Mouse (Mus musculus) neural tube, embryonic 14.5 days (tissue): Measurements from ENCODE around the gene Pck2. TPM values are rescaled to one million over a fixed set of nuclear protein-coding genes. Genes with fewer than 3 reads are reported as not detected.

Experiments
- ATAC-seq: fragments of 200-750 bp; cut with Nextera tagmentation; 2 replicates; pipeline ENCODE4 v1.8.0; 2017; ENCODE audit warnings: low read depth, mild to moderate bottlenecking, moderate TSS enrichment, moderate library complexity
- H3K27ac ChIP-seq: fragments of 300-500 bp; sonication (generic); 2 replicates; pipeline ENCODE4 v1.5.1; 2014; ENCODE audit warnings: low read depth, mild to moderate bottlenecking, control low read depth, low read length, moderate library complexity, mixed read lengths
- H3K27me3 ChIP-seq: fragments of 300-500 bp; sonication (generic); 2 replicates; pipeline ENCODE4 v1.6.1; 2014; ENCODE audit warnings: low read length; ENCODE audit not compliant: control insufficient read depth, insufficient read depth
- H3K36me3 ChIP-seq: fragments of 300-500 bp; sonication (generic); 2 replicates; pipeline ENCODE4 v1.6.1; 2014; ENCODE audit warnings: low read length, mixed read lengths; ENCODE audit not compliant: control insufficient read depth, insufficient read depth
- H3K4me1 ChIP-seq: fragments of 300-500 bp; sonication (generic); 2 replicates; pipeline ENCODE4 v1.6.1; 2014; ENCODE audit warnings: low read length; ENCODE audit not compliant: control insufficient read depth, insufficient read depth
- H3K4me2 ChIP-seq: fragments of 300-500 bp; sonication (generic); 2 replicates; pipeline ENCODE4 v1.6.1; 2014; ENCODE audit warnings: mild to moderate bottlenecking, low read depth, low read length, control low read depth
- H3K4me3 ChIP-seq: fragments of 300-500 bp; sonication (generic); 2 replicates; pipeline ENCODE4 v1.5.1; 2014; ENCODE audit warnings: low read depth, low read length, control low read depth, mixed read lengths
- H3K9ac ChIP-seq: fragments of 300-500 bp; sonication (generic); replicated peaks from 2 replicates; pipeline ENCODE4 v1.6.1; 2014; ENCODE audit warnings: low read depth, mild to moderate bottlenecking, control low read depth, low read length, mixed read lengths
- H3K9me3 ChIP-seq: fragments of 300-500 bp; sonication (generic); 2 replicates; pipeline ENCODE4 v1.6.1; 2016; ENCODE audit warnings: low read length; ENCODE audit not compliant: control insufficient read depth
- WGBS: fragments of 180-500 bp; shearing (Covaris S2); extraction: QIAGEN DNeasy Blood & Tissue Kit; methylation state at CpG from one replicate; pipeline ENCODE4 v1.1.7; 2014; 5-methylcytosine and 5-hydroxymethylcytosine counted together
- polyA plus RNA-seq: library from polyadenylated mRNA; unstranded; fragments of >200 nt; fragmentation: Nextera tagmentation; extraction: Ambion mirVana; gene quantifications from 2 replicates; pipeline ENCODE4 v1.2.1, GENCODE M21; 2014

Gene Pck2
- polyA plus RNA-seq, 1 experiment from 2014 or later: 19.5 TPM

DNA sequence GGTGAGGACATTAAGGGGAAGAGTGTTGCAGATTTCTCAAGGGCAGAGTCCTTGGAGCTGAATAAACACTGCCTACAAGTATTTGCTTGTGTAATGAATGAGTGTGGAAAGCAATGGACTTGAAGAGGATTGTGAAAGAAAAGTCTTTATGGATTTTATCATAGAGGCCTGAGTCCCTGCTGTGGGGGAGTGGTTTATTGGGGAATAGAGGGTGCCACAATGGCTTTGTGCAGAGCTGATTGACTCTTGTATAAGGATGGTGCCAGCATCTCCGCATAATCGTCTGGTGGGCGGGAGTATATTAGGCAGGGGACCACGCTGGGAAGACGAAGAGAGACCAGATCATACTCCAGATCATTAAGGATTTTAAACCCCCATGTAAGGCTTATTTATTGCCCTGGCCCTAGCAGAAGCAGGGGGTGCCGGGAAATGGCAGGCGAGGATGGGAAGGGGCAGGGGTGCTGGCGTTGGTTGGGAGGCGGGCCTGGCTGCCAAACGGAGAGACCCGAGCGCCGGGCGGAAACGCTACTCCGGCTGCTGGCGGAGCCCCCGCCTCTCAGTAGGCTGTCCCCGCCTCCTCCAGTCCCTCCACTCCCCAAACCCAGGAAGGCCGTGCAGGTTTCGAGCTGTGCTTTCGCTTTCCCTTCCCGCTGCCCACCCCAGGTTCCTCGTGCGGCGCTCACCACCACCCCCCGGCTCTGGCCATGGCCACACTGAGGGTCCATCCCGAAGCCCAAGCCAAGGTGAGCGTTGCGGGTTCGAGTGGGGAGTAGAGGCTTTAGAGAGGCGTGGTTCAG, 38.0 kb downstream of the Pck2 start, which contains the start of gene Psme1:
Gene Psme1 (plus strand): TSS at position 253 of the 797 bp plus-strand sequence.
- Histone ChIP-seq H3K27ac (peak within 1 kb of the TSS; percentile 91), H3K4me1 (peaks cover 3% of the 10 kb centered on the region; the same call in 1 of the 2 replicates), H3K36me3 (peaks cover 7% of the 10 kb centered on the region; the same call in 1 of the 2 replicates), H3K9ac (peak within 1 kb of the TSS; percentile 86), H3K4me2 (peak within 1 kb of the TSS; percentile 87), H3K4me3 (peak within 1 kb of the TSS; percentile 54), H3K27me3 (no peaks in the 10 kb centered on the region), H3K9me3 (no peaks in the 10 kb centered on the region)
- 0% methylated on average over 21 of the region's 32 CpGs for WGBS
- peak; percentile 94 for ATAC-seq

DNA sequence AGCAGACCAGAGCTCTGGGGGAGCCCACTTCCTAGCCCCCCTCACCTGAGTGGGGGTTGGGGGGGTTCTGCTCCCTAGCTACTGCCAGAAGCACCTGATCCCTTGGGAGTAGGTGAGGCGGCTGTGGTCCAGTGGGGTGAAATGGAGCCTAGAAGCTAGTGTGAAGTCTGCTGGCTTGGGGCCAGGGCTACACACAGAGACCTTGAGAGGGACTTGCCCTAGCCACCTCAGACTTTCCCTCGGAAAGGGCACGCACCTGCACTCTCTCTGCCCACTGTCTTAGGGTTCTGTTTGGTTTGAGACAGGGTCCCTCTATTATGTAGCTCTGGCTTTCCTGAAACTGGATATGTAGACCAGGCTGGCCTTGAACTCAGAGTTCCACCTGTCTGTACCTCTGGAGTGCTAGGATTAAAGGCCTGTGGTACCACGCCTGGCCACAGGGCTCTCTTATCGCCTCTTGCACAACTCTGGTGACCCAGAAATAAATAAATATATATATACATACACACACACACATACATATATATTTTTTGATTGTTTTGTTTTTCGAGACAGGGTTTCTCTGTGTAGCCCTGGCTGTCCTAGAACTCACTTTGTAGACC, 38.7 kb downstream of the Pck2 start:
- ATAC-seq: no peak; the same call in 1 of the 2 replicates

GRCm38 (mm10) chr14:55579511-55580496, 39.7 kb downstream of the Pck2 start:
- Histone ChIP-seq H3K4me3 (no peak overlapping the region), H3K27me3 (no peaks in the 10 kb centered on the region), H3K36me3 (peaks cover 7% of the 10 kb centered on the region; the same call in 1 of the 2 replicates), H3K9me3 (no peaks in the 10 kb centered on the region), H3K4me1 (peaks cover 8% of the 10 kb centered on the region; the same call in 1 of the 2 replicates), H3K4me2 (no peak overlapping the region), H3K27ac (no peak overlapping the region), H3K9ac (no peak overlapping the region)
- no peak for ATAC-seq
- WGBS: 89% methylated on average over 23 of the region's 23 CpGs

More for the DNA sequence above, 38.7 kb downstream of the Pck2 start:
- peak overlapping the region; percentile 86 for H3K9ac ChIP-seq
- no peaks in the 10 kb centered on the region for H3K9me3 ChIP-seq
- WGBS: 35% methylated on average over 6 of the region's 6 CpGs
- H3K27me3 ChIP-seq: no peaks in the 10 kb centered on the region
- H3K4me2 ChIP-seq: peak overlapping the region; percentile 87
- H3K36me3 ChIP-seq: peaks cover 7% of the 10 kb centered on the region; the same call in 1 of the 2 replicates
- H3K4me3 ChIP-seq: peak overlapping the region; percentile 54
- peak overlapping the region; percentile 91 for H3K27ac ChIP-seq
- peaks cover 3% of the 10 kb centered on the region; the same call in 1 of the 2 replicates for H3K4me1 ChIP-seq

DNA sequence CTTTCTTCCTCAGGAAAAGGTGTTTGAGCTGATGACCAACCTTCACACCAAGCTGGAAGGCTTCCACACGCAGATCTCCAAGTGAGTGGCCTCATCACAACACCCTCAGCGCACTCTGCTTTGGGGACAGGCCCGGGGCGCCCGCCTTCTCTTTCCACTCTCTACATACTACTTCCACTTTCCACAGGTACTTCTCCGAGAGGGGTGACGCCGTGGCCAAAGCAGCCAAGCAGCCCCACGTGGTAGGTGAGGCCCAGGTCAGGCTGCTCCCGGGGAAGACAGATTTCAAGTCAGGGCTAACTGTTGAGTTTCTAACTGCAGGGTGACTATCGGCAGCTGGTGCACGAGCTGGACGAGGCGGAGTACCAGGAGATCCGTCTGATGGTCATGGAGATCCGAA, 40.7 kb downstream of the Pck2 start:
- no peak for ATAC-seq
- H3K36me3 ChIP-seq: peaks cover 7% of the 10 kb centered on the region; the same call in 1 of the 2 replicates
- H3K4me3 ChIP-seq: no peak overlapping the region
- 95% methylated on average over 16 of the region's 16 CpGs for WGBS
- H3K9ac ChIP-seq: no peak overlapping the region
- H3K27ac ChIP-seq: no peak overlapping the region
- H3K4me1 ChIP-seq: peaks cover 8% of the 10 kb centered on the region; the same call in 1 of the 2 replicates
- H3K27me3 ChIP-seq: no peaks in the 10 kb centered on the region
- no peaks in the 10 kb centered on the region for H3K9me3 ChIP-seq
- no peak overlapping the region for H3K4me2 ChIP-seq

GRCm38 (mm10) chr14:55581981-55582681, 42.1 kb downstream of the Pck2 start:
- Histone ChIP-seq H3K27me3 (no peaks in the 10 kb centered on the region), H3K9me3 (no peaks in the 10 kb centered on the region), H3K4me3 (no peak overlapping the region), H3K9ac (no peak overlapping the region), H3K27ac (no peak overlapping the region), H3K36me3 (peaks cover 7% of the 10 kb centered on the region; the same call in 1 of the 2 replicates), H3K4me1 (peaks cover 8% of the 10 kb centered on the region; the same call in 1 of the 2 replicates), H3K4me2 (no peak overlapping the region)
- 78% methylated on average over 9 of the region's 9 CpGs for WGBS
- ATAC-seq: no peak

DNA sequence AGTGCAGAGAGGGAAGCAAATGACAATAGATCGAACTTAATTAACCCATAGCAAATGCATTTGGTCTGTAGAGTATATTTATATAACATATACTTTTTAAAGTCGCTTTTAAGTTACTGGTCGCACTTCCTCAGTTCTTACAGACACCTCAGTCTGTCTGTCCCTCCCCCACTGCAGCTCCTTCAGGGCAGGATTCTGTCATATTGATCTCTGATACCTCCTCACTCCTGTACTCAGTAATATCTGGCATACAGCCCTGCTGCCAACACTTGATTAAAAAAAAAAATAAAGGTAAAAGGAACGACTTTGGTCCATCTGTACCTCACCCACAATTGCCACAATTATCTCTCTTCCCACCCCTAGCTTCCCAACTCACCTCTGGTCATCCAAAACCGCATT, 44.2 kb downstream of the Pck2 start:
- Histone ChIP-seq H3K9ac (peak overlapping the region; percentile 63; the same call in 1 of the 2 replicates), H3K27me3 (no peaks in the 10 kb centered on the region), H3K36me3 (peaks cover 7% of the 10 kb centered on the region), H3K4me1 (0 out of 2 replicates have a peak, but pooled peaks cover 5% of the 10 kb centered on the region), H3K4me2 (peak overlapping the region; percentile 61), H3K4me3 (peak overlapping the region; percentile 41), H3K9me3 (no peaks in the 10 kb centered on the region), H3K27ac (no peak overlapping the region)
- WGBS: 40% methylated on average over 5 of the region's 5 CpGs
- no peak for ATAC-seq

GRCm38 (mm10) chr14:55584702-55585565, 44.9 kb downstream of the Pck2 start, which contains the start of gene Emc9:
Gene Emc9 (minus strand): TSS chr14:55585302.
- Histone ChIP-seq H3K27me3 (no peaks in the 10 kb centered on the region), H3K4me3 (peak within 1 kb of the TSS; percentile 41), H3K4me2 (peak within 1 kb of the TSS; percentile 61), H3K4me1 (peaks cover 6% of the 10 kb centered on the region; the same call in 1 of the 2 replicates), H3K9me3 (no peaks in the 10 kb centered on the region), H3K27ac (no peak within 1 kb of the TSS), H3K36me3 (peaks cover 7% of the 10 kb centered on the region), H3K9ac (peak within 1 kb of the TSS; percentile 63)
- peak; percentile 64 for ATAC-seq
- WGBS: 2% methylated on average over 42 of the region's 43 CpGs
